Mouse (Mus musculus): ENCODE measurements around the gene Zfp446.

- TF ChIP-seq CTCF (IDR thresholded peaks at IDR 0.05; ENCODE audit: control insufficient read depth, insufficient read depth, insufficient replicate concordance, low read depth, low read length) = no peak
- no peak for TF ChIP-seq POLR2A (IDR thresholded peaks at IDR 0.05; ENCODE audit: control insufficient read depth, low read depth, low read length)
These were observed 28.4 kb downstream of the Zfp446 start for GRCm38 (mm10) chr7:13006011-13006410.
